Mouse (Mus musculus) urinary bladder, postnatal 14 days (tissue): ENCODE data around the gene Hoxa10.

Source experiments
- DNase-seq: peaks from one replicate; pipeline ENCODE4 v3.0.0; 2021; ENCODE audit warnings: low spot score

Hoxa10 gene

DNA sequence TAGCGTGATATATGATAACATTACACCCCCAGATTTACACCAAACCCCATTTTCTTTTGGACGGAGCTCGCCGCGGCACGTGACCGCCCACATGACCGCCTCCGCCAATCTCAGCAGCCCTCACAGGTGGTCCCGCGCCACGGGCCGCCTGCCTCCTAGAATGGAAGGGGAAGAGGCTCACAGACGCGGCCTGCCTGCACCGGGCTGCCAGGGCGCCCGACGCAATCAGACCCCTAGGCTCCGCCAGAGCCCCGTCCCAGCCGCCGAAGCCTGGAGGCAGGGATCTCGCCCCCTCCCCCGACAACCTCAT is 23.2 kb downstream of the Hoxa10 start:
- peak; percentile 90 for DNase-seq

DNA sequence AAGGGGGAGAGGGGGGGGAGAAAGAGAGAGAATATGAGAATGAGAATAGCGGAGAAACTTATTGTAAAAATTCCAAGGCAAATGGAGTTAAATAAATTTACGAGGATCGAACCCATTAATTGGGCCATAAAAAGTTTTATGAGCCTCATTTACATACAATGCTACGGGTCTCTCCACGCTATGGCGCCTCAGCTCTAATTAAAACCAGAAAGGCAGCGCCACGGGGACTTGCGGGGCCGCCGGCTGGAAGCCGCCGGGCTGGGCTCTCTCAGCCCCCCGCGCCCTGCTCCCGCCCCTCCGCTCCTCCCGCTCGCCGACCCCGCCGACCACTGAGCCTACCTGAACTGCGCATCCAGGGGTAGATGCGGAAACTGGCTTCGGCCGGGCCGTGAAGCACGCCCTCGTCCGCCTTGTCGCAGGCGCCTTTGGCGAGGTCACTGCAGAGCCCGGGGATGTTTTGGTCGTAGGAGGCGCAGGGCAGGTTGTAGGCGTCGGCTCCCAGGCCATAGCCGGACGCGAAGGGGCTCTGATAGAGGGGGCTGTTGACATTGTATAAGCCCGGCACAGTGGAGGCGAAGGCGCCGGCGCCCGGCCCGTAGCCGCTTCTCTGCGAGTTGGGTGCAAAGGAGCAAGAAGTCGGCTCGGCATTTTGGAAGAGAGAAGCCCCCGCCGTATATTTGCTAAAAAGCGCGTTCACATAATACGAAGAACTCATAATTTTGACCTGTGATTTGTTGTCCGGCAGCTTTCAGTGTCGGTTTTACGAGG is 23.8 kb downstream of the Hoxa10 start:
- peak; percentile 47 for DNase-seq

DNA sequence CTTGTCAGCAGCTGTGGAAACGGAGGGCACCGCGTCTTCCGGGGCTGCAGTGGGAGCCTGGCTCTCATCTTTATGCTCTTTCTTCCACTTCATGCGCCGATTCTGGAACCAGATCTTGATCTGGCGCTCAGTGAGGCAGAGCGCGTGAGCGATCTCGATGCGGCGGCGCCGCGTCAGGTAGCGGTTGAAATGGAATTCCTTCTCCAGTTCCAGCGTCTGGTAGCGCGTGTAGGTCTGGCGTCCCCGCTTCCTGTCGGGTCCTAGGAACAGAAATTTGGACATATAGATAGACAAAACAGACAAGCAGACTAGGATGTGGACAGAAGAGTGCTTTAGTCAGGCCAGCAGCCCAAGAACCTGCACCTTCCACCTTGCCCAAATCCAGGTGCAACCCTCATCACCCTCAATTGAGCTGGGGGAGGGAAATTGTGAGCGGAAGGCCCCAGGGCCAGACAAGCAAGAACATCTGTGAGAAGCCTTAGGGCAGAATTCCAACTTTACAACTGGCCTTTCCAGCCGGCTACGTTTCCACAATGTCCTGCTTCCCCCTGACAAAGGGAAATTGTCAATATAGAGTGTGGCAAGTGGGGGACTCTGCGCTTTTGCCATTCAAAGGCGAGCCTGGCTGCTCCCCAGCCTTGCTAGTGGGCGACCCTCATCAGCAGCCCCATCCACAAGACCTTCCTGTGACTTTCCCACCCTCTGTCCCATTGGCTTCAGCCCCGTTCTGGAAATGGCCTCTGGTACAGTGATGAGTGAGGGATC is 24.7 kb downstream of the Hoxa10 start:
- no peak for DNase-seq

DNA sequence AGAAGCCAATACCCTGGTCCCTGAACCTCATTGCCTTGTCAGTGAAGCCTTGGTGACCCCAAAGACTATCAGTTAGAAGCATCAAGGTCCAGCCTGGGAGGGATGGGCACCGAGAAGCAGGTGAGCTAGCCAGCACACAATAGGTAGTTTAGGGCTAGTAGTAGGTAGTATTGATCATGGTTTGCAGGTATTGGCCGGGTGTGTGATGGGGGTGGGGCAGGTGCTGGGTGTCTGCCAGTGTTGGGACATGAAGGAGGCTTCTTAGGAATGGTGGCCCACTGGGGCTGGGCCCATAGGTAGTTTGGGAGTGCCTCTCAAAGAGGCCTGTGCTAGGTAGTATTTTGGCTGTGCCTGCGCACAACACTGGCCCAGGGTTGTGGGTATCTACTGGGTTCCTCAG is 25.6 kb downstream of the Hoxa10 start:
- no peak for DNase-seq

DNA sequence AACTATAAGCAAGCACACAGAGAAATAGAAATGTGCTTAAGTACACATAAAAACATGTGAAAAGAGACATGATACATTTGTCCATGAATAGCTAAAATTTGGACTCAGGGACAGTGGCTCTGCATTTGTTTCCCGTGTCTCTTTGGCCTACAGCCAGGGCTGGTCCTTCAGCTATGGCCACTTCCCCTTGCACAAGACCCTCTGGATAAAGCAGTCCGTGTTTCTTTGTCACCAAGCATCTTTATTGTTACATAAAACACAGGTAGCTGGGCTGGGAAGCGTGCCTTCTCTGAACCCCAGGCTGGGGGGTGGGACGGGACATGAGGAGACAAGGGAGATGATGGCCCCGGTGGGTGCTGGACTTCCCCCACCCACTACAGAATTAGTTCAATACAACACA is 26.4 kb downstream of the Hoxa10 start:
- no peak for DNase-seq

DNA sequence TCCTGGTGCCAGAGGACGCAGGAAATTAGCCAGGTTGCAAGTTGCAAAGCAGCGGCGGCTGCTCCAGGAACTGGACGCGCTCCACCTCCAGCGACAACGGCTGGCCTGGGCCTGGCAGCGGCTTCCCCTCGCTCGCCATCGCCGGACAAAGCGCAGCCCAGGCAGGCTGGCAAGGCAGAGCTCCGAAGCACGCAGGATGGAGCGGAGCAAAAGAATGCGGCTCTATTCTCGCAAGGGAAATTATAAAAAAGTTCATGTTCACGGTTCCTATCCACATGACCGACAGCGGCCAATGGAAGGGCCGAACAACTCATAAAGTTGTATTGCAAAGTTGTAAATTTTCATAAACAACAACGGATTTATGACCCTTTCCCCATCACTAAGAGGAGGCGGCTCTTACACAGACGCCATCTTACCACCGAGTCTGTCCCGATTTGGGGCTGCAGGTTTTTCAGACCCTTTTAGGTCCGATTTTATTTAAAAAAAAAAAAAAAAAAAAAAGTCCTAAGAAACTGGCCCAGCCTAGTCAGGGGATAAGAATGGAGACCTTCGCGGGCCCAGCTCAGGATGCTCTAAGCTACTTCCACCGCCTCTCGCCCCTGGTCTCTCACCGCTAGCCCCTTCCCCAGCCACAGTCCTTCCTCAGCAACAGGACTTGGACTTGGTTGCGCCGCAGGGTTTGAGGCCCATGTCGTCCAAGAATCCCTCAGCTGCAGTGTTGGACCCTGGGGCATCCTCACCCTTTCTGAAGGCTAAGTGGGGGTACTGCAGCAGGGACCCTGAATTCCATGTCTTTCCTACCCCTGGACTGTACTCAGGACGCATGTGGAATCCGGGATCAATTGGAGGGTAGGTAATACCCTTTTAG is 27.3 kb downstream of the Hoxa10 start, which contains the start of the genes Hoxa3 and Gm28308:
Hoxa3 (minus strand) TSS at position 218 of the 868 bp plus-strand sequence.
Gm28308 (minus strand) TSS at position 221 of the 868 bp plus-strand sequence.
- peak; percentile 73 for DNase-seq

DNA sequence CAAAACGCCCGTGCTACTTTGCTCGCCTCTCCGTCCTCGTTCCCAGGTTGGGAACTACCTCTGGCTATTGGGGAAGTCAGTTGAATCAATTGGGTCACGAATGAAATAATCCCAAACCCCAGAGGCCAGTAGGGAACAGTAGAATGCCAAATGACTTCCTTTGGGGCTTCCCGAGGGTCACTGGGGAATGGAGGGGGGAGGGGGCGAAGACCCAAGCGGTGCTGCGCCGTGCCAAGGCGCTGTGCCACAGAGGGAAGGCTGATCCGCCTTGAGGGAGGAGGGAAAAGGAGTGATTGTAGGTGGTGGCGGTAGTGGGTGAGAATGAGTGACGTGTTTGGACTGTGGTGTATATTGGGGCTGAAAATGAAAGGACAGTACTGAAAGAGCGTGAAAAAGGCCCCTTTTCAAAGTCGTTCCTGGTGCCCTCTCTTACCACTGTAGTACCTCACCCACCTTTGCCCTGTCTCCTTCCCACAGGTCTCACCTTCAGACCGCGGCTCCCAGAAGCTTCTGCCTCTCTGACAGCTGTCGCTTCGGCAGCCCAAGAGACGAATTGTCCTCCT is 28.0 kb downstream of the Hoxa10 start:
- peak; percentile 40 for DNase-seq

DNA sequence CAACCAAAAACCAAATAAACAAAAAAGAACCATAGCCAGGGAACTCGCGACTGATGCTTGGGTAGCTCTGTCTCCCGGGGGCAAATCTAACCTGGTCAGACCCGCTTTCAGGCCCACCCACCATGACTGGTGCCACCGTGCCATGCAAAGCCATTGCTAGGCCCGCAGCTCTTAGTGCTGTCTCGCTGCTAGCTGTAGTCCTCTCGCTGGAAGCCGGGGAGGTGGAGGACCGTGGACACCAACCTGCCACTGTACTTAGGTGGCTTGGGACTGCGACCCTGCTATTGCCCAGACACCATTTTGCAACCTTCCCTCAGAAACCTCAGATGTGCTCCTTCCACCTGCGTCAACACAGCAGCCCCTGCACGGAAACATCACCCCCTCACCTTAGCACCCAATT is 28.7 kb downstream of the Hoxa10 start:
- no peak for DNase-seq

DNA sequence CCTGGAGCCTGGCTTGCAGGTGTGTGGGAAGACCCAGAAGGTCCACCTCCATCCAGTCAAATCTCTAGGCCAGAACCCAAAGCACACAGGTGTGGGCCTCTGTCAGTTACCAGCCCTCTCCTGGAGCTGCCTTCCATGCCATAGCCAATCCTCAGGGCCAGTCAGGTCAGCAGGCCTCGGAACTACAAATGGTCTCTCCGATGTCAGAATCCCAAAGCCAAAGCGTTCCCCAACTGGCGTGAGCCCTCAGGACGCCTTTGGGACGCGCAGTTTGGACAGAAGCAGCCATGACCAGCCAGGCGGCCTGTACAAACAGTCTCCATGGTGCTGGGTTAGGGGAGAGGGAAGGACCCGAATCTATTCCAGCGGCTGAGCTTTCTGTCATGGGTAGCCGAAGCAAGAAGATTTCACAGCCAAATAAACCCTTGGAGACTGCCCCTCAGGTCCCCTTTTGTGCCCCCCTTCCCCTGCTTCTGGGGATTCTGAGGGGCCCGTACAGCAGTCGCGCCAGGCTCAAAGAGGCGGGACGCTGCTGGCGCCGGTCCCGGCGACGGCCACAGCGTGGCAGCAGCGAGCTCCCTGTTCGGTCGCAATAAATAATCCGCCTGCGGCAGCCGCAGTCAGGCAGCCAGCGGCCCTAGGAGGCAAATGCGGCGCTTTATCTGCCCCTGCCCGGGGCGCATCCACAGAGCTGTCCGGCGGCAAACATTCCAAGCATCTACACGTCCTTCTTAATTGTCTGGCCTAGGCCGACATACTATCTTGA is 29.3 kb downstream of the Hoxa10 start:
- peak; percentile 86 for DNase-seq

DNA sequence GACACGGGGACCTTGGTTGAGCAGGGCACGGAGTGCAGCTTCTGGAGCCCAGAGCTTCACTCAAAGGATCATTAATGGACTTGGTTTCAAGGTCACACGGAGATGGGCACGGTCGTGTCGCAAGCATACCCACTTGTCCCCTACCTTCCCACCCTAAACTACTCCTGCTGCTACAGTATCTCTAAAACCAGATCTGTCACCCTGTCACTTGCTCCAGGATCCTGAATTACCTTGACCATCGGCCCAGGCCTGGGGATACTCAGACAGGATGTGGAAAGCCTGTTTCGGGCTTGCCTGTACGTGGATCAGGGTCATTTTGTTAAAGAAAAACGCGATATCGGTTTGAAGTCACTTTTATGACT is 31.0 kb downstream of the Hoxa10 start:
- no peak for DNase-seq

DNA sequence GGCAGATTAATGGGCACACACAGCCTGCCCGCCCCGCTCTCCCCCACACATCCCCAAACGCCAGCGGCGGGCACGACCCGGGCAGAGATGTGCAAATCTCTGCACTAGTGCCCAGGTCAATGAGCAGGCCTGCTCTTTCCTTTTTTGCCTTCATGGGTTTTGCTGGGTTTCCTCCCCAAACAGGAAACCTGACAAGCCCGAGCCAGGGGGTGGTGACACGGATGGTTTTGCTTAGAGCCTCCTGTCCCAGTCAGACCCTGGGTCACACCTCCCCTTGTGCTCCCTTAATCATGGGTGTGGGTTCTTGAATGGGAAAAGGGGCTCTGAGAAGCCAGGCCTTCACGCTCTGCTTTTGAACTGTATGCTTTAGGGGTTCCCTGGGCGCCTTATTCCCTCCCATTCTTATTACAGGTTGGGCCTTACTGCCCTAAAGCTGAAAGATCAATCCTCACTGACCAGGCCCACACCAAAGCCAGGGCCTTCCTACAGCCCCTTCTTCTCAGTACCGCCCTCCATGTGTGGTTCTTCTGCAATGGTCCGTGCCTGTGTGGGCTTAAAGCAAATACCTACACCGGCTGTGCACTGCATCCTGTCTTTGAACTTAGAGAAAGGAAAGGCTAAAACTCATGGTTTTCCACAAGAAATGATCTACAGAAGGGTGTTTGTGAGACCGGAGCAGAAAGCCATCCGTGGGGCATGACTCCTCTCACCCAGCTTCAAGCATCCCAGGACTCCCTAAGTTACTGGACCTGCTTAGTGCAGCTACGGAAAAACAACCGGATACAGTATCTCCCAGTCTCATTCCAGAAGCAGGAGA is 31.6 kb downstream of the Hoxa10 start:
- no peak for DNase-seq

DNA sequence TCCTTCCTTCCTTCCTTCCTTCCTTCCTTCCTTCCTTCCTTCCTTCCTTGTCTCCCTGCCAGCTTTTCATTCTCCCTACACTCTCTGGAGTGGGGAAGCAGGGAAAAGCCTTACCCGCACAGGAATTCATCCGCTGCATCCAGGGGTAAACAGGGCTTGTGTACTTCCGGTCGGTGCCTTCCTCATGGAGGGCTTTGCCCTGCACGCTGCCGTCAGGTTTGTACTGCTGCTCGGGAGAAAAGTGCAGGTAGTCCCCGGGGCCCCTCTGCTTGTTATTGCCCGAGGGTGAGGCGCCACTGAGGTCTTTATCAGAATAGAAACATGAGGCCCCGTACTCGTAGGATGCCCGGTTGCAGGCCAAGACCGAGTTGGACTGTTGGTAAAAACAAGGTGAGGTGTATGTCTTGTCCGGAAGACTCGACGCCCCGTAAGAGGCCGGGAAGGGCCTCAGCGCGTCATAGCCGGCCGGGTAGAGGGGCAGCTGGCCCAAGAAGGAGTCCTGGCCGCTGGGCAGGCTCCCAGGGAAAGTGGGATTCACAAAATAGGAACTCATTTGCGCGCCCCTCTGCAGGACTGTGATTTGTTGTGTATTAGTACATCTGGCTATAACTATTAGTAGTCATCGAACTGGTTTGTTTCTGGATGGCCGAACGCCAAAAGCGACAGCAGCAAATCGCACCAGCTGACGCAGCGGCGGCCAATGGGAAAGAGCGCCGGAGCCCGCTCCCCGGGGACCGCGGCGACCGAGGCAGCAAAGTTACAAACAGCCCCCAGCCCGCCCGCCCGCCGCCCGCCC is 32.4 kb downstream of the Hoxa10 start, which contains the start of gene Hoxa6:
Hoxa6 (minus strand) TSS at position 651 of the 796 bp plus-strand sequence.
- peak; percentile 69 for DNase-seq

DNA sequence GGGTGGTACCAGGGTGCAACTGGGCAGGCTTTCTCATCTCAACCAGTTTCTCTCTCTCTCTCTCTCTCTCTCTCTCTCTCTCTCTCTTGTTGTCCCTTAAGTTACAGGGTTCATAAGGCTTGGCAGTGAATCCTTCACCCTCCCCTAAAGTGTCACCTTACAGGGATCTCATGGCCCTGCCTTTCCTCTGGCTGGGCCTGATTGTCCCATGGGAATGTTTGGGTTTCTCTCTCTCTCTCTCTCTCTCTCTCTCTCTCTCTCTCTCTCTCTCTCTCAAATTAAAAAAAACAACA is 33.0 kb downstream of the Hoxa10 start:
- no peak for DNase-seq

DNA sequence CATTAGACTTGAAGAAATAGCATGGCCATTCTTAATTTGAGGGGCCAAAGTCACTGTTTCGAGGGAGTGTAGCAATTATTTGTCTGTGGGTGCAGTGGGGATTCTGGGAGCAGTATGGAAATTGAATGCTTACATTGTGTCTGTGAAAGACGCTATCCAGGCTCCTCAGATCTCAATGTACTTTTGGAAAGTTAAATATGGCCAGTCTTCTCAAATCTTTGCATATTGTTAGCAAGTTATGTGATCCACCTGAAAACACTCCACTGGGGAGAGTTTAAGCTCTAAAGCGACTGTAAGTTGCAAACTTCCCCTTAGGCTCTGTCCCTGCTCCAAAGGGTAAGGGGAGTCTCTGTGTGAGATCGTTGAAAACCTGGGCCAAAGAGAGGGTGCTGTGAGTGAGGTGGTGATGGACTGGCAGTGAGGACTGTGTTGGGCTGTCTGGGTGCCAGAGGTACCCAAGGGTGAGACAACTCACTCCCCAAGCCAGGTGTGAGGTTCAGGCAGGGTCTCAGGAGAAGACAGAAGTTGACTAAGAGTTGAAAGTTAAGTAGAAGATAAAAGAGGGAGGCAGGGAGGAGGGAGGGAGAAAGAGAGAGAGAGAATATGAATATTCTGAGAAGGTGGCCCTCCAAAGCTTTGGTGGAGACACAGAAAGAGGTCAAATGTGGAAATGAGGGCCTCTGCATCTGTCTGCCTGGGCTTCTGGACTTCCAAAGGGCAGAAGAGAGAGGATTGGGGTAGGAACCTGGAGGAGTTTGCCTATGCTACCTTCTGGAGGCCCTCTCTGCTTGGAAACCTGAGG is 33.6 kb downstream of the Hoxa10 start:
- DNase-seq, result no peak

DNA sequence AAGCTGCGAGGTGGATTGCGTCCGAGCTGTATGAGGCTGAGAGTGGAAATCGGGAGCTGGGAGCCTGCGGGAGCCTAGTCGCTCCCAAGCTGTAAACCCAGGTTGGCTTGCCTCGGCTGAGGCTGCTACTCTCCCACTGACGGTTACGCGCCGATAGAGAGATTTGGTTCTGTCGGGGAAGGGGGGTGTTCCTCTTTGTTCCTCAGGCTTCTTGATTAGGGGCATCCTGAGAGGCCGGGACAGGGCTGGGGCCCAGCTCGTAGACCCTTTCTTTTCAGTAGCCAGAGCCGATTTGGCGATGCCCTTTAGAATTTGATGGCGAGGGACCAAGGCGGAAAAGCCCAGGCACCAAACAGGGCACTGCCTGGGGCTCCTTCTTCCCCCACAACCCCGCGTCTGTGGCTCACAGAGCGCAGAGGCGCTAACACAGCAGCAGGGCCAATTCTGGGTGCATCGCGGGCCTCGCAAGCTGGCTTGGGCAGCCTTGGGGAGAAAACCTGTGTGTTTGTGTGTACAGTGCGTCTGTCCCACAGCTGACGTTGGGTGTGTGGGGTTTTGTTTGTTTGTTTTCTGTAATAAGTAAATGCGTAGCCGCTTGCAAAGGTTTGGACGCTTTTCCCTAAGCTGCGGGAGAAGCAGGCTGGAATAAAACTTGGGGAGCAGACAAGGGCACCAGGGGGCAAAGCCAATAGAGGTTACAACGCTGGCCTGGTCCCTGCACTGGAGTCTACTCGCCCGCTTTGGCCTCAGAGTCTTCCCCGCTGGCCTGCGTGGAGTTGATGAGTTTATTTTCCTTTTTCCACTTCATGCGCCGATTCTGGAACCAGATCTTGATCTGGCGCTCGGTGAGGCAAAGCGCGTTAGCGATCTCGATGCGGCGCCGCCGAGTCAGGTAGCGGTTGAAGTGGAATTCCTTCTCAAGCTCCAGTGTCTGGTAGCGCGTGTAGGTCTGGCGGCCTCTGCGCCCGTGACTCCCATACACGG is 34.7 kb downstream of the Hoxa10 start:
- no peak for DNase-seq

DNA sequence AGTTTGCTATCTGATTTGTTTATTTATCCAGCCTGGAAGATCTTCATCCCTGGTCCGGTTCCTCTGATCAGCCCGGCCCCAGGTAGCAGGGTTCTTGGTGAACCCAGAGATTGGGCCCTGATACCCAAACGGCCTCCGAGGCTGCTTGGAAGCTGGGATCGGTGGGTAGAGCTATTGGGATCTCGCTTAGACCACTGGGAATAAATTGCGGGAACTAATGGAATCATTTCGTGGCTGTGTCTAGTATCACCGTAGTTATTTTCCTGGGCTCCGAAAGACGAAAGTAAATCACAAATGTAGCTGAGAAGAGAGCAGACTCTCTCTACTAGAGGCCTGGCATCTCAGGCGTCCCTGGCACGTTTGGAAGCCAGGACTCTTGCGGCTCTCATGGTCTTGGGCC is 35.4 kb downstream of the Hoxa10 start:
- DNase-seq, result no peak

DNA sequence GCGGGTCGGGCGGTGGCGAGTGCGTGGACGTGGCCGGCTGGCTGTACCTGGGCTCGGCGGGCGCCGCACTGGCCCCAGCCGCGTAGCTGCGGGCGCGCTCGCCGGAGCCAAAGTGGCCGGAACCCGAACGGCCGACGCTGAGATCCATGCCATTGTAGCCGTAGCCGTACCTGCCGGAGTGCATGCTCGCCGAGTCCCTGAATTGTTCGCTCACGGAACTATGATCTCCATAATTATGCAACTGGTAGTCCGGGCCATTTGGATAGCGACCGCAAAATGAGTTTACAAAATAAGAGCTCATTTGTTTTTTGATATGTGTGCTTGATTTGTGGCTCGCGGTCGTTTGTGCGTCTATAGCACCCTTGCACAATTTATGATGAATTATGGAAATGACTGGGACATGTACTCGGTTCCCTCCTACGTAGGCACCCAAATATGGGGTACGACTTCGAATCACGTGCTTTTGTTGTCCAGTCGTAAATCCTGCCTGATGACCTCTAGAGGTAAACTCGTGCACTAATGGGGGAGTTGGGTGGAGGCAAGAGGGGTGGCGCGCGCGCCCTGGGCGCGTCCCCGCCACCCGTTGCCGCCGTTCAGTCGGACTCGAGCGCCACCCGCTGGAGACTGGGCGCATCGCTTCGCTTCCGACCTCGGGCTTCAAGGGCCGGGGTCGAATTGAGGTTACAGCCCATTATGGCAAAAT is 36.5 kb downstream of the Hoxa10 start, which contains the start of gene Hoxa5:
Hoxa5 (minus strand) TSS at position 538 of the 703 bp plus-strand sequence.
- peak; percentile 74 for DNase-seq
